Mouse (Mus musculus): Measurements from ENCODE around the gene Ece1. TPM values are rescaled to one million over a fixed set of nuclear protein-coding genes. Genes with fewer than 3 reads are reported as not detected.

Gene Ece1
- total and polyA plus RNA-seq, 3 experiments: 25.3 to 43.8 TPM; not detected in 1

DNA sequence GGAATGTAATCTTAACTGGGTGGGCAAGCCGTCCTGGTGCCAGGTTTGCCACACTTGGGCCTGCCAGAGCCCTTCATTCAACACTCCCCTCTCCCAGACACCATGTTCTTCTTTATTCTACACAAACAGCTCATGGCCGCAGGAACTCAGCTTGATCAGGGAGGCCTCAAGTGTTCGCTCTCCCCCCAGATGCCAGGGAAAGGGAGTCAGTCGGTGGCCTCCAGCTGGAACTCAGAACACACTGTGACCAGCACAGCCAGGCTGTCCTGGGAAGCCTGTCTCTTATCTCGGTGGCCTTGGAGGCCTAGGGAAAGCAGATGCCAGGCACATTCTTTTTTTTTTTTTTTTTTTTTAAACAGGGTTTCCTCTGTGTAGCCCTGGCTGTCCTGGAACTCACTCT is 71.3 kb downstream of the Ece1 start:
- Histone ChIP-seq H3K4me1 (ENCODE audit: control insufficient read depth in 1 of 2, insufficient read depth in 2 of 2, low read length in 2 of 2) (no peaks in the 10 kb centered on the region), H3K9me3 (replicated peaks; ENCODE audit: insufficient read depth, low read length) (no peaks in the 10 kb centered on the region), H3K27ac (ENCODE audit: control insufficient read depth, low read depth, low read length) (no peak overlapping the region), H3K9ac (ENCODE audit: control insufficient read depth, low read depth, low read length, poor library complexity, severe bottlenecking) (no peak overlapping the region), H3K4me3 (ENCODE audit: control insufficient read depth in 1 of 2, insufficient read depth in 1 of 2, low read depth in 2 of 2, low read length in 2 of 2) (no peak overlapping the region), H3K36me3 (ENCODE audit: control insufficient read depth in 1 of 2, insufficient read depth in 2 of 2, low read length in 2 of 2) (no peaks in the 10 kb centered on the region), H3K79me2 (ENCODE audit: control insufficient read depth, insufficient read depth, low read length, poor library complexity) (no peaks in the 10 kb centered on the region), H3K27me3 (ENCODE audit: control insufficient read depth in 1 of 2, insufficient read depth in 2 of 2, low read length in 2 of 2) (no peaks in the 10 kb centered on the region)
- TF ChIP-seq ZKSCAN1 (IDR thresholded peaks at IDR 0.05; ENCODE audit: low read depth, low read length) (no peak), TAL1 (IDR thresholded peaks at IDR 0.05; ENCODE audit: low read length) (no peak), E2F4 (IDR thresholded peaks at IDR 0.05; ENCODE audit: borderline replicate concordance, low read depth, low read length) (no peak), MAZ (IDR thresholded peaks at IDR 0.05; ENCODE audit: low read depth, low read length) (no peak), MEF2A (IDR thresholded peaks at IDR 0.05; ENCODE audit: extremely low read depth, insufficient replicate concordance, low read depth, low read length, poor library complexity, severe bottlenecking) (no peak), MYB (IDR thresholded peaks at IDR 0.05; ENCODE audit: low read depth, low read length) (no peak), POLR2AphosphoS5 (IDR thresholded peaks at IDR 0.05; ENCODE audit: borderline replicate concordance, low read depth, low read length) (no peak), ELF1 (IDR thresholded peaks at IDR 0.05; ENCODE audit: low read depth, low read length) (no peak), TBP (IDR thresholded peaks at IDR 0.05; ENCODE audit: low read depth, low read length) (no peak), MAFK (IDR thresholded peaks at IDR 0.05; ENCODE audit: borderline replicate concordance, low read depth, low read length) (no peak), RAD21 (IDR thresholded peaks at IDR 0.05; ENCODE audit: low read depth, low read length) (no peak), NRF1 (IDR thresholded peaks at IDR 0.05; ENCODE audit: insufficient read depth, low read depth, low read length, poor library complexity, severe bottlenecking) (no peak), POLR2A (IDR thresholded peaks at IDR 0.05; ENCODE audit: control insufficient read depth in 1 of 2, insufficient read depth in 1 of 2, low read depth in 1 of 2, low read length in 2 of 2, poor library complexity in 1 of 2) (no peak), BHLHE40 (IDR thresholded peaks at IDR 0.05; ENCODE audit: borderline replicate concordance, low read depth, low read length) (no peak), ZNF384 (IDR thresholded peaks at IDR 0.05; ENCODE audit: low read depth, low read length) (no peak), MXI1 (IDR thresholded peaks at IDR 0.05; ENCODE audit: low read depth, low read length) (no peak)
- no peak for DNase-seq (ENCODE audit: low read depth, low spot score)

DNA sequence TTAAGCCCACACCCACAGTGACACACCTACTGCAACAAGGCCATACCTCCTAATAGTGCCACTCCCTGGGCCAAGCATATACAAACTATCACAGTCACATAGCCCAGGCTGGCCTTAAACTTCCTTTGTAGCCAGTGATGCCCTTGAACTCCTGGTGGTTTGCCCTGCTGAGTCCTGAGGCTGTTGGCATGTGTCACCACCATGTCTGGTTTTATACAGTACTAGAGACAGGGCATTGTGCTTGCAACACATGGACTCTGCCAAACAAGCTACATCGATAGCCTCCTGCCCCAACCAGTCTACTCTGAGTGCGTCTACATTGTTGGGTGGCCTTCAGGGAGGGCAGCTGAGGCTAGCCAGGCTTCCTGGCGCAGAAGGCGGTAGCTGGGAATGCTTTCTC is 74.1 kb downstream of the Ece1 start:
- Histone ChIP-seq H3K79me2 (ENCODE audit: control insufficient read depth, insufficient read depth, low read length, poor library complexity) (no peaks in the 10 kb centered on the region), H3K27me3 (ENCODE audit: control insufficient read depth in 1 of 2, insufficient read depth in 2 of 2, low read length in 2 of 2) (no peaks in the 10 kb centered on the region), H3K4me1 (ENCODE audit: control insufficient read depth in 1 of 2, insufficient read depth in 2 of 2, low read length in 2 of 2) (no peaks in the 10 kb centered on the region), H3K9me3 (replicated peaks; ENCODE audit: insufficient read depth, low read length) (no peaks in the 10 kb centered on the region), H3K27ac (ENCODE audit: control insufficient read depth, low read depth, low read length) (no peak overlapping the region), H3K4me3 (ENCODE audit: control insufficient read depth in 1 of 2, insufficient read depth in 1 of 2, low read depth in 2 of 2, low read length in 2 of 2) (no peak overlapping the region), H3K9ac (ENCODE audit: control insufficient read depth, low read depth, low read length, poor library complexity, severe bottlenecking) (no peak overlapping the region), H3K36me3 (ENCODE audit: control insufficient read depth in 1 of 2, insufficient read depth in 2 of 2, low read length in 2 of 2) (no peaks in the 10 kb centered on the region)
- DNase-seq (ENCODE audit: low read depth, low spot score): no peak
- TF ChIP-seq NRF1 (IDR thresholded peaks at IDR 0.05; ENCODE audit: insufficient read depth, low read depth, low read length, poor library complexity, severe bottlenecking) (no peak), UBTF (IDR thresholded peaks at IDR 0.05; ENCODE audit: borderline replicate concordance, insufficient read depth, low read depth, low read length) (no peak), MYB (IDR thresholded peaks at IDR 0.05; ENCODE audit: low read depth, low read length) (no peak)
